Mouse (Mus musculus): ENCODE results near the gene Mptx2. TPM values are rescaled to one million over a fixed set of nuclear protein-coding genes. Genes with fewer than 3 reads are reported as not detected.
"Not testable (repeated sequence)": the region's sequence is repeated elsewhere in the genome, so short reads cannot be mapped to it uniquely, and the experiment has no call there.

The Mptx2 gene
- polyA plus RNA-seq, 1 experiment, result not detected

DNA sequence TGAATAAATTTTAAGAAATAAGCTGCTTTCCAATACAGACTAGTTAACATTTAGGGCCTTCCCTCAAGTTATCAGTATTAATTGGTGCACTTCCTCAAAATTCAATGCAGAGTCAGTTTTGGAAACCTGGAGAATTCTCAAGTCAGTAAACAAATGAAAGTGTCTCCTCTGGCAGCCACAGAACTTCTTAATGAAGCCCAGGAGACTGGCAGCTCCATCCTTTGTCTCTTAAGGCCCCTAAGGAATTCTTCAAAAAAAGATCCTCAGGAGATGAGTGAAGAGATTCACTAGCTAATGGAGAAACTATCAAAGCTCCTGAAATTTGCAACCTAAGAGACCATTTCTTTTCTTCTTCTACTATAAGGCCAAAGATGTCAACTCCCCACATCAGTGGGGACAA lies 11.9 kb downstream of the Mptx2 start, which contains the start of gene Olfr418:
Gene Olfr418 (plus strand): TSS at position 301 of the 400 bp plus-strand sequence.
- Histone ChIP-seq H3K4me3 (ENCODE audit: insufficient read depth, poor library complexity, severe bottlenecking) (no peak within 1 kb of the TSS), H3K79me2 (ENCODE audit: control insufficient read depth, insufficient read depth) (no peaks in the 10 kb centered on the region), H3K36me3 (ENCODE audit: control insufficient read depth, insufficient read depth) (no peaks in the 10 kb centered on the region), H3ac (ENCODE audit: control insufficient read depth, insufficient read length, low read depth) (no peak within 1 kb of the TSS), H3K27me3 (ENCODE audit: control insufficient read depth, insufficient read depth, insufficient read length) (no peaks in the 10 kb centered on the region), H3K79me3 (ENCODE audit: low read depth) (no peaks in the 10 kb centered on the region)
- TF ChIP-seq MAX (IDR thresholded peaks at IDR 0.05), result no peak

- H3K79me3 ChIP-seq (ENCODE audit: low read depth), result no peaks in the 10 kb centered on the region
- H3ac ChIP-seq (ENCODE audit: control insufficient read depth, insufficient read length, low read depth), result no peak overlapping the region
- no peak overlapping the region for H3K4me3 ChIP-seq (ENCODE audit: insufficient read depth, poor library complexity, severe bottlenecking)
- H3K36me3 ChIP-seq (ENCODE audit: control insufficient read depth, insufficient read depth), result no peaks in the 10 kb centered on the region
- no peaks in the 10 kb centered on the region for H3K79me2 ChIP-seq (ENCODE audit: control insufficient read depth, insufficient read depth)
- no peaks in the 10 kb centered on the region for H3K27me3 ChIP-seq (ENCODE audit: control insufficient read depth, insufficient read depth, insufficient read length)
- TF ChIP-seq CTCF (IDR thresholded peaks at IDR 0.05; ENCODE audit: control insufficient read depth, insufficient read depth, insufficient read length) (no peak), MYOG (IDR thresholded peaks at IDR 0.05; ENCODE audit: control insufficient read depth, extremely low read depth, insufficient read length) (no peak), MYOD1 (IDR thresholded peaks at IDR 0.05; ENCODE audit: control insufficient read depth, insufficient read length, low read depth) (no peak), CEBPB (IDR thresholded peaks at IDR 0.05; ENCODE audit: low read depth) (no peak), USF1 (IDR thresholded peaks at IDR 0.05; ENCODE audit: low read depth) (no peak), FOSL1 (IDR thresholded peaks at IDR 0.05; ENCODE audit: insufficient read depth, low read length, poor library complexity, severe bottlenecking) (no peak), MAX (IDR thresholded peaks at IDR 0.05) (no peak)
These were observed 27.7 kb downstream of the Mptx2 start for GRCm38 (mm10) chr1:173249888-173250287.

DNA sequence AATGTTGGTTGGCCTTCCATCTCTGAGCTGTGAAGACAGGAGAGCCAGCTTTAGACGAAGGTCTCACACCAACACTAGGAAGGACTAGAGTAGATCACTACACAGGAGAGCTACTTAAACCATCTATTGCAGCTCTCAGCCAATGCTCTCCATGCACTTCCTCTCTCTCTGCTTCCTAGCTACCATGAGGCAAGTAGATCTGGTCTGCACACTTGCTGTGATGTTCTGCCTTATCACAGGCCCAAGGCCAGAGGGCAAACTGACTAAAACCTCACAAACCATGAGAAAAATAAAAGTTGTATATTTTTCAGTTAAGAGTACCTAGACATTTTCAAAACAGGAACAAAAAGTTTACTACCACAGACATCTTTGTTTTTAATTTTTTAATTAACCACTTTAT lies 40.6 kb downstream of the Mptx2 start:
- H3ac ChIP-seq (ENCODE audit: control insufficient read depth, insufficient read length, low read depth); H3K27me3 ChIP-seq (ENCODE audit: control insufficient read depth, insufficient read depth, insufficient read length); H3K4me3 ChIP-seq (ENCODE audit: insufficient read depth, poor library complexity, severe bottlenecking); H3K79me2 ChIP-seq (ENCODE audit: control insufficient read depth, insufficient read depth); H3K79me3 ChIP-seq (ENCODE audit: low read depth); H3K36me3 ChIP-seq (ENCODE audit: control insufficient read depth, insufficient read depth): not testable (repeated sequence)

DNA sequence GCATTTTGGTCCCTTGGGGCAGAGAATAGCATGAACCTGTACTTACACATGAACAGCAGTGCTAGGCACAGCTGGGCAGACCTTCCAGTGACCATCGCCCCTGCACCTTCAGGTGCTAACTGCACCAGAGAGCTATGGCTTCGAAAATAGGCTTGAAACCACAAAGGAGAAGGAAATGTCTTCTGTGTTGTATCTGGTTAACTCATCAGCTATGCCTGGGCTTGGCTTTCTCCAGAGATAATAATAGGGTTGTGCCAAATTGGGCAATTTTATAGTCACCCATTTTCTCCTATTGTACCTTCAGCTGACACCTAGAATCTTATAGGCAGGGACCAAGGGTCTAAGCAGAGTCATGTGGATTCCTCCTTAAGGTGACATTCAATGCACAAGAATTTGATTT lies 50.5 kb downstream of the Mptx2 start, which contains the start of gene Fcer1a:
Gene Fcer1a (minus strand): TSS at position 134 of the 400 bp plus-strand sequence.
- TF ChIP-seq USF1 (IDR thresholded peaks at IDR 0.05; ENCODE audit: low read depth) (no peak), CEBPB (IDR thresholded peaks at IDR 0.05; ENCODE audit: low read depth) (no peak), MAX (IDR thresholded peaks at IDR 0.05) (no peak), FOSL1 (IDR thresholded peaks at IDR 0.05; ENCODE audit: insufficient read depth, low read length, poor library complexity, severe bottlenecking) (no peak), CTCF (IDR thresholded peaks at IDR 0.05; ENCODE audit: control insufficient read depth, insufficient read depth, insufficient read length) (no peak), MYOG (IDR thresholded peaks at IDR 0.05; ENCODE audit: control insufficient read depth, extremely low read depth, insufficient read length) (no peak)

More for the DNA sequence above, 50.5 kb downstream of the Mptx2 start, which contains the start of gene Fcer1a:
- Histone ChIP-seq H3K79me2 (ENCODE audit: control insufficient read depth, insufficient read depth) (no peaks in the 10 kb centered on the region), H3ac (ENCODE audit: control insufficient read depth, insufficient read length, low read depth) (no peak within 1 kb of the TSS), H3K27me3 (ENCODE audit: control insufficient read depth, insufficient read depth, insufficient read length) (no peaks in the 10 kb centered on the region), H3K36me3 (ENCODE audit: control insufficient read depth, insufficient read depth) (no peaks in the 10 kb centered on the region), H3K79me3 (ENCODE audit: low read depth) (no peaks in the 10 kb centered on the region), H3K4me3 (ENCODE audit: insufficient read depth, poor library complexity, severe bottlenecking) (no peak within 1 kb of the TSS)

Other genes with a start within 250 kb of the Mptx2 start
- not detected for gene Olfr1408, start 140.4 kb downstream of the Mptx2 start, polyA plus RNA-seq (2012; fragmentation: generic; extraction: Trizol)
- gene Olfr1406, start 87.1 kb downstream of the Mptx2 start, polyA plus RNA-seq (2012; fragmentation: generic; extraction: Trizol), result not detected
- not detected for gene Olfr218, start 80.0 kb downstream of the Mptx2 start, polyA plus RNA-seq (2012; fragmentation: generic; extraction: Trizol)
- gene Olfr1404, start 65.4 kb downstream of the Mptx2 start, polyA plus RNA-seq (2012; fragmentation: generic; extraction: Trizol), result not detected
- not detected for gene Fcer1a, start 50.6 kb downstream of the Mptx2 start, polyA plus RNA-seq (2012; fragmentation: generic; extraction: Trizol)
- gene Olfr418, start 11.8 kb downstream of the Mptx2 start, polyA plus RNA-seq (2012; fragmentation: generic; extraction: Trizol), result not detected
- not detected for gene Ackr1, start 56.0 kb upstream of the Mptx2 start, polyA plus RNA-seq (2012; fragmentation: generic; extraction: Trizol)
- 5.9 TPM for gene Aim2, start 73.1 kb upstream of the Mptx2 start, polyA plus RNA-seq (2012; fragmentation: generic; extraction: Trizol)
- 0.09 TPM for gene Cadm3, start 89.9 kb upstream of the Mptx2 start, polyA plus RNA-seq (2012; fragmentation: generic; extraction: Trizol)
- not detected for gene Ifi206, start 213.3 kb upstream of the Mptx2 start, polyA plus RNA-seq (2012; fragmentation: generic; extraction: Trizol)

All from C2C12 (cell line).